Mouse (Mus musculus) limb, embryonic 10.5 days (tissue): ENCODE data around the gene Top1. TPM values are rescaled to one million over a fixed set of nuclear protein-coding genes. Genes with fewer than 3 reads are reported as not detected.
A peak's percentile ranks its signal among the peaks of the same experiment; 100 is the strongest.

Source experiments
- DNase-seq: peaks from one replicate; pipeline ENCODE4 v3.0.0-alpha.2; 2017; ENCODE audit warnings: low spot score
- H3K27ac ChIP-seq: fragments of 300-500 bp; sonication (generic); 2 replicates; pipeline ENCODE4 v1.5.1; 2016; ENCODE audit warnings: mild to moderate bottlenecking
- H3K27me3 ChIP-seq: fragments of 300-500 bp; sonication (generic); 2 replicates; pipeline ENCODE4 v1.6.1; 2016; ENCODE audit warnings: low read depth, mild to moderate bottlenecking; ENCODE audit not compliant: poor library complexity, severe bottlenecking
- H3K36me3 ChIP-seq: fragments of 300-500 bp; sonication (generic); 2 replicates; pipeline ENCODE4 v1.6.1; 2016; ENCODE audit warnings: mild to moderate bottlenecking, moderate library complexity
- H3K4me1 ChIP-seq: fragments of 300-500 bp; sonication (generic); 2 replicates; pipeline ENCODE4 v1.6.1; 2016
- H3K4me3 ChIP-seq: fragments of 300-500 bp; sonication (generic); 2 replicates; pipeline ENCODE4 v1.5.1; 2016; ENCODE audit warnings: mild to moderate bottlenecking, moderate library complexity
- H3K9me3 ChIP-seq: fragments of 300-500 bp; sonication (generic); replicated peaks from 2 replicates; pipeline ENCODE4 v1.6.1; 2016; ENCODE audit warnings: mild to moderate bottlenecking
- WGBS: fragments of 180-500 bp; shearing (Covaris S2); methylation state at CpG from one replicate; pipeline ENCODE4 v1.1.7; 2016; 5-methylcytosine and 5-hydroxymethylcytosine counted together
- microRNA-seq: library from miRNA; unstranded; fragments of <30 nt; microRNA quantifications from one replicate; pipeline ENCODE4, GENCODE M21; 2017
- polyA plus RNA-seq: library from polyadenylated mRNA; unstranded; fragments of >200 nt; fragmentation: Nextera tagmentation; extraction: Ambion mirVana; gene quantifications from 2 replicates; pipeline ENCODE4 v1.2.1, GENCODE M21; 2016

The Top1 gene
- polyA plus RNA-seq, 1 experiment from 2014 or later: 107 TPM

DNA sequence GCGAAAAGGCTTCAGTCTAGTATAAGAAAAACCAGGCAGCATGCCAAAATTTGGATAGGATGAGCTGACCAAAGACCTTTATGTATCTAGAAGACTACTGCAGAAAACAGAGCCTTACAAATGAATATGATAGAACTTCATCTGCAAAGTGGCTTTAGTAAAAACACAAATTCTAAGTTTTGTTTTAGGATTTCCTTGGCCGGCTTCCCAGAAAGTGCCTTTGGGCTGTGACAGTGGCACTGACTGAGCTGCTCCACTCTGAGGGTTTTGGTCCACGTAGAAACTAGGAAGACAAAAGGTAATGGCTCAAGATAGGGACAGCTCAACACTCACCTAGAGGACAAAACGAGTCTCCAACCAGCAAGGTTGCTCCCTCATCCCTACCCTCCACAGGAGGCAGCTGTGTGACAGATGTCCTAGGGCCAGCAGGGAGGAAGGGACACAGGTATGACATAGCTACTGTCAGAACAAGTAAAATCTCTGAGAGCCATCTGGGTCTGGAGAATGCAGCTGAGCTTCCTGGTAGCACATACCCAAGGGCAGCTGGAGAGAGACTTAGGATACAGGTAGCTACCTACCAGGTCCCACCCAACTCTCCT lies 122.5 kb downstream of the Top1 start:
- H3K36me3 ChIP-seq: peaks cover 53% of the 10 kb centered on the region
- no peak overlapping the region for H3K4me3 ChIP-seq
- H3K27ac ChIP-seq: no peak overlapping the region
- H3K27me3 ChIP-seq: no peaks in the 10 kb centered on the region
- H3K9me3 ChIP-seq: no peaks in the 10 kb centered on the region
- no peak for DNase-seq
- WGBS: 85% methylated on average over 4 of the region's 4 CpGs
- H3K4me1 ChIP-seq: no peaks in the 10 kb centered on the region

DNA sequence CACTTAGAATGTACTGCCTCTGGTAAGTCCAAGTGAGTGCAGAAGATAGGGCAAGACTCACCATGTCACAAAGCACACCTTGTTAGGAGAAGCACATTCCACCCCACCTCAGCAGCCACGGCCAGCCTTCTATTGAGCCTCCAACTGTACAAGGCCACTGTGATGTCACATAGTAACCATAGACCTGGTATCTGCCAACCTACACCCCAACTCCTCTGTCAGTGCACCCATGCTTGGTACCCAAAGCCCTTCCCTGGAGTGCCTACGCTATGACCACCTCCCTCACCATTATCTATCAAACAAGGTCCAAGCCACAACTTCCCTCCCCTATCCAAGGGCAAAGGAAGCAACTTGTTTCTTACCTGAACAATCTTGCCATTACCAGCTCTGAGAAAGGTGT lies 123.3 kb downstream of the Top1 start:
- H3K36me3 ChIP-seq: peaks cover 45% of the 10 kb centered on the region
- no peaks in the 10 kb centered on the region for H3K4me1 ChIP-seq
- WGBS: 89% methylated on average over 2 of the region's 2 CpGs
- H3K9me3 ChIP-seq: no peaks in the 10 kb centered on the region
- H3K4me3 ChIP-seq: no peak overlapping the region
- no peaks in the 10 kb centered on the region for H3K27me3 ChIP-seq
- no peak for DNase-seq
- no peak overlapping the region for H3K27ac ChIP-seq

DNA sequence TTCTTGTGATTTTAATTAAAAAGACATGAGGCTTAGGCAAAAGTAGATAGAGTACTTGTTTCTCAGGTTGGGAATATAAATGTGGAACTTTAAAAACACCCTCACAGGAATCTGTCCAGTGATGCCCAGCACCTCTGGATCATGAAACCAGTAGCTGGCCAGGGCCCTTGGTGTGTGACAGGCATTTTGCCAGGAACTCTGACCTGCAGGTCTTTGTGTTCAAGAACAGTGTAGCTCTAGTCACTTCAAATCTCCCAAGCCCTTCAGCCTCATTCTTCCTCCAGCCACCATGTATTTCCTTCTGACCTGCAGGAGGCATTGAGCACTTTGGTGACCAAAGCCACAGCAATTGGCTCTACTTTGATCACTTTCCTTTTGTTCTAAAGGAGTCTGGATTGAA lies 124.7 kb downstream of the Top1 start:
- peak; percentile 26 for DNase-seq
- Histone ChIP-seq H3K27ac (no peak overlapping the region), H3K4me3 (no peak overlapping the region), H3K27me3 (no peaks in the 10 kb centered on the region), H3K9me3 (no peaks in the 10 kb centered on the region), H3K36me3 (peaks cover 31% of the 10 kb centered on the region), H3K4me1 (no peaks in the 10 kb centered on the region)

DNA sequence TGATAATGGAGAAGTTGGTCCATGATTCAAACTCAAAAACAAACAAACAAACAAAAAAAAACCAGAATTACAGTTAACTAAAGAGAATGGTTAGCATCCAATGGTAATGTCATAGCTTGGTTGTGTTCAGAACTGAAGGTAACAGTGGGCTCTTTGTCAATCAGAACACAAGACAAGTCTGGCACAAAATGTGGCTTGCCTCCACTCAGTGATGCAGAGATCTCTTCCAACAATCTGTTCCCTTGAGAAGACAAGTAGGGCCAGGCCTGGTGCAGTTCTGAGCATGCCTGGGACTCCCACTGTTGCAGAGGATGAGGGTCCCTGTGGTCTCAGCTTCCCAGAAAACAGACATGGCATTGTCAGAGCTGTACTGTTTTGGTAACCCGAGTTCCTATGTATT lies 125.2 kb downstream of the Top1 start:
- Histone ChIP-seq H3K4me3 (no peak overlapping the region), H3K36me3 (peaks cover 27% of the 10 kb centered on the region), H3K27me3 (no peaks in the 10 kb centered on the region), H3K4me1 (no peaks in the 10 kb centered on the region), H3K27ac (no peak overlapping the region), H3K9me3 (no peaks in the 10 kb centered on the region)
- WGBS: 82% methylated on average over 1 of the region's 1 CpGs
- DNase-seq: no peak

DNA sequence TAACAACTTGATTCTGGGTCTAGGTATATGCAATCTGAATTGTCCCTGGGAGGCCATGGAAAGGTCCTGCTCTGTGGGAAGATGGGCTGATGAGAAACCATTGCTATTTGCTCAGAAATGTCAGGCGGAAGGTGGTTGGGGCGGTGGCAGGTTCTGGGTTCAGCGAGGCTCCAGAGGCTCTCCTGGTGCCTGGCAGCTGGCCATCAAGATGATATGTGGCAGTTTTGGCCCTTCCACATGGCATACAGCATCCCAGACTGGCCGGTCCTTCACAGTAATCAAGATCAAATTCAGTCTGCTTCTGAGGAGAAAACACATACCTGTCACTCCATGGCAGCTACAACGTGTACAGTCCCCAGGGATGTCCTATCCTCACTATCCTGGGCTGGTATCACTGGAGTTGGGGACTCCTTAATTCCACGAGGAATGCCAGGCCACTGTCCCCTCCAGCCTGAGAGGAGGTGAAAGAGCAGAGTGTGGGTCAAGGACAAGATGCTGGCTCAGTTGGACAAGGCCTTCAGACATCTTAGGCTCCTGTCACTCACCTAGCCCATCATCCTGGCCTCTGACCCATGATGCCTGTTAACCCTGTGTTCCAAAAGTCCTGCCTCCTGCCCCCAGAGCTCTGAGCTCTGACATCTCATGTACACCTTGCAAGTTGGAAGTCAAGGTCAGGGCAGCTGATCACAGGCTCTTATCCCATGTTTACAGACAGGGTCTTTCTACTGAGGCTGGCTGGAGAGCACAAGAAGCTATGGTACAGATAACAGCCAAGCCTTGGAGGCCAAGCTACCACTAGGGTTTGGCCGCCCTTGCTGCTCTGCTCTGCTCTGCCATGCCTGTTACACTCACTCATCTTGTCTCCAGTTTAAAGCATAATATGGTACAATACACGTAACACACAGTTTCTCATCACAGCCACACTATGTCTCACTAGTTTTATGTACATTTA lies 125.9 kb downstream of the Top1 start:
- no peak overlapping the region for H3K4me3 ChIP-seq
- 91% methylated on average over 8 of the region's 8 CpGs for WGBS
- peak; percentile 27 for DNase-seq

More for the DNA sequence above, 125.9 kb downstream of the Top1 start:
- H3K27me3 ChIP-seq: no peaks in the 10 kb centered on the region
- H3K9me3 ChIP-seq: no peaks in the 10 kb centered on the region
- no peaks in the 10 kb centered on the region for H3K4me1 ChIP-seq
- no peak overlapping the region for H3K27ac ChIP-seq
- peaks cover 20% of the 10 kb centered on the region for H3K36me3 ChIP-seq

Small RNA genes within 50 kb of the gene (microRNA-seq; reads per million reads assigned to microRNA genes)
- not detected for gene Gm23968

Other genes starting within 250 kb of the Top1 start
- 76.7 and 93.9 TPM in 2 replicates for gene Plcg1, start 85.4 kb downstream of the Top1 start, polyA plus RNA-seq
- 5.2 and 7.6 TPM in 2 replicates for gene Zhx3, start 227.1 kb downstream of the Top1 start, polyA plus RNA-seq
- 0.90 and 1.6 TPM in 2 replicates for gene Lpin3, start 234.8 kb downstream of the Top1 start, polyA plus RNA-seq